Mouse (Mus musculus): Measurements from ENCODE around the gene Dennd1a.

DNA sequence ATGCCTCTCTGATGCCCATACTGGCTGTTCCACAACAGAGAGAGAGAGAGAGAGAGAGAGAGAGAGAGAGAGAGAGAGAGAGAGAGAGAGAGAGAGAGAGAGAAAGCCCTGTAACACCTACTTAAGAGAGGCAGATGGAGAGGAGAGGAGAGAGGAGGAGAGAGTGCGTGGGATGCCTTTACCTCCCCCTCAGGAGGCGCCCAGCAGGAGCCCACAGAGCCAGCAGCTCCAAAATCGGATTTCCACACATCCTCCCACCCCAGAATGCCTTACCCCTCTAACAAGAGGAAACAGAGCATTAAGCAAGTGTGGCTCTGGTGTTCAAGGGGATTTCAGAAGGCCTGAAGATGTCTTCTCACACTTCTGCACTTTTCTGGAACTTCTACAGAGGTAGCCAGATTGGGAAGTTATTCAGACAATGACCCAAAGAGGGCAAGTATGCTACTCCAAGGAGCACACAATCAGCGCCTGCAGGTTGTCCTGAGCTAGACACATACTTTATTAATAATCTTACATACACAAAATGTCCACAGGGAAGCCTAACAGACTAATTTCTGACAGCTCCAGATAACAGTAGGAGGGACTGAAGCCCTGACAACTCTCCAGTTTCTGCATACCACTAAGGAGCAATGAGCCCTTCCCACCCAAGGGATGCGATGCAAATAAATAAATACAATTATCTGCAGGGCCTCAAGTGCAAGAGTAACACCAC is 161.4 kb downstream of the Dennd1a start:
- TF ChIP-seq CTCF (conservative IDR thresholded peaks at IDR 0.05; ENCODE audit: insufficient read depth, insufficient read length, low read depth, low read length) = no peak
- no peak for TF ChIP-seq POLR2A (IDR thresholded peaks at IDR 0.05; ENCODE audit: low read depth, low read length)
